Mouse (Mus musculus): ENCODE measurements around the gene Carns1. TPM values are rescaled to one million over a fixed set of nuclear protein-coding genes. Genes with fewer than 3 reads are reported as not detected.

The Carns1 gene
- 2.4 and 2.8 TPM in 2 replicates for polyA plus RNA-seq (2015; fragmentation: Nextera tagmentation; extraction: Ambion mirVana)

DNA sequence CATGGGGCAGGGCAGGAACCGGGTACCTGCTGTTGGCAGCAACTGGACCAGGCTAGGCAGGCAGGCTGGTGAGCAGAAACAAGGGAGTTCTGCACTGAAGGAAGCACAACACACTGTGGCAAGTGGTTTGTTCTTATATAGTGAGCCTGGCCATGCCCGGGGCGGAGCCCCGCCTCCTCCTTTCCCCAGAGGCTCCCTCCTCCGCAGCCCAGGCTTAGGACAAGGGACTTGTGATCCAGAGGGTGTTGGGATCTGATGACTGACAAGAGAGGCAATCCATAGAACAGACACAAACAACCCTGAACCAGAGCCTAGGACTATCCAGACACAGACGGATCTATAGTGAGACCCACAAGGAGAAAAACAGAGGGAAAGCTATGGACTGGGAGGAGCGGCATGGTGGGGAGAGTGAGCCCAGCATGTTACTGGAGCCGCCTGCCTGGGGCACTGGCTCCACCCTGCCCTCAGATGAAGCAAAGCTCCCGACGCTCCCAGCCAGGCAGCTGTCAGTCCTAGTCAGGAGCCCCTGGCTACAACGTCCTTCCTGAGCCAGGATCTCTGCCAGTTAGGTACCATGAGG lies at the start of gene Carns1:
Gene Carns1 (minus strand): TSS at position 112 of the 580 bp plus-strand sequence.
- no peak within 1 kb of the TSS for H3K27ac ChIP-seq
- peaks cover 26% of the 10 kb centered on the region for H3K4me1 ChIP-seq
- peak within 1 kb of the TSS; percentile 15; the same call in 1 of the 2 replicates for H3K4me3 ChIP-seq
- no peaks in the 10 kb centered on the region for H3K27me3 ChIP-seq
- no peak within 1 kb of the TSS for H3K9ac ChIP-seq
- peak; percentile 51; the same call in 1 of the 2 replicates for ATAC-seq (ENCODE audit: borderline replicate concordance, extremely low read depth, low FRiP score, low TSS enrichment)
- no peaks in the 10 kb centered on the region for H3K9me3 ChIP-seq
- H3K36me3 ChIP-seq, result no peaks in the 10 kb centered on the region
- 5% methylated on average over 11 of the region's 11 CpGs for WGBS
- H3K4me2 ChIP-seq, result peak within 1 kb of the TSS; percentile 43

DNA sequence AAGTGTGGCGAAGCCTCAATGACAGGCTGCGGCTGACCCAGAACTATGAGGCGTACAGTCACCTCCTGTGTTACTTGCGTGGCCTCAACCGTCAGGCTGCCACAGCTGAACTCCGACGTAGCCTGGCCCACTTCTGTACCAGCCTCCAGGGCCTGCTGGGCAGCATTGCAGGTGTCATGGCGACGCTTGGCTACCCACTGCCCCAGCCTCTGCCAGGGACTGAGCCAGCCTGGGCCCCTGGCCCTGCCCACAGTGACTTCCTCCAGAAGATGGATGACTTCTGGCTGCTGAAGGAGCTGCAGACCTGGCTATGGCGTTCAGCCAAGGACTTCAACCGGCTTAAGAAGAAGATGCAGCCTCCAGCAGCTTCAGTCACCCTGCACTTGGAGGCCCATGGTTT lies 46.9 kb upstream of the Carns1 start:
- 55% methylated on average over 11 of the region's 11 CpGs for WGBS
- peaks cover 43% of the 10 kb centered on the region for H3K4me1 ChIP-seq
- H3K27ac ChIP-seq, result 0 out of 2 replicates have a peak overlapping the region, but pooled peaks have one; percentile 58
- no peak overlapping the region for H3K9ac ChIP-seq
- H3K9me3 ChIP-seq, result no peaks in the 10 kb centered on the region
- H3K4me2 ChIP-seq, result no peak overlapping the region
- ATAC-seq (ENCODE audit: borderline replicate concordance, extremely low read depth, low FRiP score, low TSS enrichment), result no peak
- H3K27me3 ChIP-seq, result no peaks in the 10 kb centered on the region
- no peaks in the 10 kb centered on the region for H3K36me3 ChIP-seq
- no peak overlapping the region for H3K4me3 ChIP-seq

DNA sequence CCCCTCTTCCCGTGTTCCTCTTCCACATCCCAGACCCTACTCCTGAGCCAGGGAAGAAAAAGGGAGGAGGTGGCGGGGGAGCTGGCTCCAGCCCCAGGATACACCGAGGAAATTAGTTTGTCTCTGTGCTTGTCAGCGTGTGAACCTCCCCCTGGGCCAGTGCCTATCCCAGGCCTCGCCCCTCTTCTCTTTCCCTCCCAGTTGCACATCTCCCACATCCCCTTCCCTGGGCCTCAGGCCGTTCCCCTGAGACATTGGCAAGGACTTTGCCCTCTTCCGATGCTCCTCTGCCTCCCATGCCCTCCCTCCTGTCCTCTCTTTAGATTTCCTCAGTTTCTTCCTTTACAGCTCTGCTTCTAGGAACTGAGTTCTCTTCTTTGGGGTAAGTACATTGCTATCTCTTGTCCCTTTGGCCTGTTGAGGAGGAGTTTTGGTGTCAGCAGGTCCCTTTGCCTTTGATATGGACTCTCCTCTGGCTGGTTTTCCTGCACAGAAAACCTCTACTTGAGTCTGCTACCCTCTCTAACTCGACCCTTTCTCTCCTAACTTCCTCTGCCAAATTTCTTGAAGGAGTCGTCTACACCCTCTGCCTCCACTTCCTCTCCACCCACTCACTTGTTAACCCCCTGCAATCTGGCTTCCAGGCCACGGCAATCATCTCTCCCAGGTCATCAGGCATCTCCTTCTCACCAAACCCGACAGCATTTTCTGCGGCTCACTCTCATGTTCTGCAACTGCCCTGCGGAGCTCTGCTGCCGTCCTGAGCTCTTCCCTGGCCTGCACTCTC lies 45.9 kb upstream of the Carns1 start:
- ATAC-seq (ENCODE audit: borderline replicate concordance, extremely low read depth, low FRiP score, low TSS enrichment), result peak; percentile 32; the same call in 1 of the 2 replicates
- H3K9ac ChIP-seq, result no peak overlapping the region; the same call in 1 of the 2 replicates
- WGBS, result 25% methylated on average over 14 of the region's 14 CpGs

DNA sequence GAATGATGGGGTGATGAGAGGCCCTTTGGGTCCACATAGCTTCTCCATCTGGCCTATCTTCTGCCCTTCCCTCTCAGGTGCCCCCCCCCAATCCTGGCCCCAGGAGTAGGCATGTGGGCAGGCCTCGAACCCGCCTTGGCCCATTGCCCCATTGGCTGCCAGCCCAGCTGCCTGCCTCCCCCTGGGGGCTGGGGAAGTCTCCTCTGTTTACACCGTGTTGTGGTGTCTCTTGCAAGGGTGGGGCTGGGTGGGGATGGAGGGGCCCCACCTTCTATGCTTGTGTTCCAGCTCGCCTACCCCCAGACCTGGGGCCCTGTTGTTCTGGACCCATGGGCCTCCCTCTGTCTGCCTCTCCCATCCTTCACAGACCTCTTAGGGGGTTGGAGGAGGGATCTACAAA lies 45.1 kb upstream of the Carns1 start:
- Histone ChIP-seq H3K4me2 (peak overlapping the region; percentile 25), H3K4me3 (no peak overlapping the region), H3K27ac (peak overlapping the region; percentile 58), H3K4me1 (peaks cover 60% of the 10 kb centered on the region), H3K36me3 (no peaks in the 10 kb centered on the region), H3K27me3 (no peaks in the 10 kb centered on the region), H3K9ac (no peak overlapping the region), H3K9me3 (no peaks in the 10 kb centered on the region)
- ATAC-seq (ENCODE audit: borderline replicate concordance, extremely low read depth, low FRiP score, low TSS enrichment), result 0 out of 2 replicates have a peak, but pooled peaks have one; percentile 6
- 43% methylated on average over 4 of the region's 4 CpGs for WGBS

More for the DNA sequence above, 45.9 kb upstream of the Carns1 start:
- no peaks in the 10 kb centered on the region for H3K27me3 ChIP-seq
- H3K4me2 ChIP-seq, result peak overlapping the region; percentile 25
- no peaks in the 10 kb centered on the region for H3K36me3 ChIP-seq
- H3K4me3 ChIP-seq, result no peak overlapping the region
- peak overlapping the region; percentile 58 for H3K27ac ChIP-seq
- peaks cover 52% of the 10 kb centered on the region for H3K4me1 ChIP-seq
- H3K9me3 ChIP-seq, result no peaks in the 10 kb centered on the region

DNA sequence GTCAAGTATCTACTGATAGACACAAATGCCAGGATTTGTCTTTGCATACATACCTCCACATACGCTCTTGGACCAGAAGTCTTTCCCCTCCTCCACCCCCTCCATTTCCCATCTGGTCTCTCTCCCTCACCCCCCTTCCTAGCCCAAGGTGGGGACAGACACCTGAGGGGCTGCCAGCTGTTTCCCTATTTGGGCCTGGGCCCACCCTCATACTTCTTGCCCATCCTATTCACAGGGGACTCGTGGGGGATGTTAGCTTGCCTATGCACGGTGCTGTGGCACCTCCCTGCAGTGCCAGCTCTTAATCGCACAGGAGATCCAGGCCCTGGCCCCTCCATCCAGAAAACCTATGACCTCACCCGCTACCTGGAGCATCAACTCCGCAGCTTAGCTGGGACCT lies 44.7 kb upstream of the Carns1 start:
- H3K27me3 ChIP-seq, result no peaks in the 10 kb centered on the region
- no peaks in the 10 kb centered on the region for H3K9me3 ChIP-seq
- peak overlapping the region; percentile 25; the same call in 1 of the 2 replicates for H3K4me2 ChIP-seq
- H3K4me1 ChIP-seq, result peaks cover 62% of the 10 kb centered on the region
- no peak overlapping the region for H3K4me3 ChIP-seq
- H3K9ac ChIP-seq, result no peak overlapping the region
- peak overlapping the region; percentile 58; the same call in 1 of the 2 replicates for H3K27ac ChIP-seq
- ATAC-seq (ENCODE audit: borderline replicate concordance, extremely low read depth, low FRiP score, low TSS enrichment), result no peak
- WGBS, result 83% methylated on average over 6 of the region's 6 CpGs
- H3K36me3 ChIP-seq, result no peaks in the 10 kb centered on the region

DNA sequence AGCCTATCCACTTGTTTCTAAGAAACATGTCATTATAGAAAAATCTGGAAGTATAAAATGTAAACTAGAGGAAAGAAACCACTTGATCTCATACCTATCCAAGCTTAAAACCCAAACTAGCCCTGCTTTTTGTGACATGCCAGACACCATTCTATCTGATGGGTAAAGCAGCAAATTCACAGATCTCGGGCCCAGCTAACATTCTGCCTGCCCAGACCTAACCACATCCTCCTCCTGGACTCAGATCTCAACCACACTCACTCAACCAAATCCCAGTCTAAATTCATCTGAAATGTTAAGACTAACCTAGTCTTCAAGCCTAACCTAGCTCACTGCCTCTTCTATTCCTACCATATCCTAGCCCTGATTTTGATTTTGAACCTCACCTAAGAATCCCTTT lies 43.5 kb upstream of the Carns1 start:
- H3K9ac ChIP-seq, result no peak overlapping the region
- no peak overlapping the region for H3K4me2 ChIP-seq
- WGBS, result 77% methylated on average over 1 of the region's 1 CpGs
- H3K27me3 ChIP-seq, result no peaks in the 10 kb centered on the region
- no peaks in the 10 kb centered on the region for H3K36me3 ChIP-seq
- ATAC-seq (ENCODE audit: borderline replicate concordance, extremely low read depth, low FRiP score, low TSS enrichment), result no peak
- no peak overlapping the region for H3K4me3 ChIP-seq
- H3K9me3 ChIP-seq, result no peaks in the 10 kb centered on the region
- no peak overlapping the region for H3K27ac ChIP-seq
- H3K4me1 ChIP-seq, result peaks cover 65% of the 10 kb centered on the region

DNA sequence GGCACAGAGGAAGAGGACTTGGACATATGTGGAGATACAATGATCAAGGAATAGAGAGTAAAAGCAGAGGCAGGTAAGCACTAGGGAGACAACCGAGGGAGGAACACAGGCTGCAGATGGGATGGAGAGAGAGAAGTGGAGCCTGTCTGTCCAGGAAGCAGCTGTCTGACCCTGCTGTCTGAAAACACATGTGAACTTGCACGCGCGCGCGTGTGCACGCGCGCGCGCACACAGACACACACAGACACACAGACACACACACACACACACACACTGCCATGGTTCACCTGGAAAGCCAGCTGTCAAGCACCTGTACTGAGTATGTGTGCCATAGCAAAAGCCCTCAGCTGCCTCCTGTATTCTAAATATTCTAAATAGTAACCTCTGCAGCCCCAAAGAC lies 43.0 kb upstream of the Carns1 start:
- Histone ChIP-seq H3K4me3 (no peak overlapping the region), H3K27me3 (no peaks in the 10 kb centered on the region), H3K9me3 (no peaks in the 10 kb centered on the region), H3K4me1 (peaks cover 69% of the 10 kb centered on the region), H3K4me2 (no peak overlapping the region), H3K36me3 (no peaks in the 10 kb centered on the region), H3K9ac (no peak overlapping the region), H3K27ac (no peak overlapping the region)
- WGBS, result 86% methylated on average over 11 of the region's 11 CpGs
- ATAC-seq (ENCODE audit: borderline replicate concordance, extremely low read depth, low FRiP score, low TSS enrichment), result no peak

DNA sequence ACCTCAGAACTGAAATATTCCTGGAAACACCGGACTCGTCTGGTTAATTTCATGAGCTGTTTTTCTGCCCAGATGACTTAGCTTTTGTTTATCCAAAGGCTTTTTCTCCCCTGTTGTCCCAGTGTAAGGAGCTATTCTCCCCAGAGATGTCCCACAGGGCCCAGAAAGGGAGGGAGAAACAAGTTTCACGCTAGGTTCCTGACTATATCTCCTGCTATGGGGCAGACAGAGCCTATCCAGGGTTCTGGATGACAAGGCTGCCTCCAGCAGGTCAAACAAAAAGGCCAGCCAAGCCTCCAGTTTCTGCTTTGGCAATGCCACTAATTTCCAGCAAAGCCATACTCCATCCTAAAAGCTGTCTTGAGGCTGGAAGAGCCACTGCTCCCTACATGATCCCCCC lies 42.6 kb upstream of the Carns1 start:
- no peak overlapping the region for H3K9ac ChIP-seq
- ATAC-seq (ENCODE audit: borderline replicate concordance, extremely low read depth, low FRiP score, low TSS enrichment), result no peak
- H3K36me3 ChIP-seq, result no peaks in the 10 kb centered on the region
- H3K4me3 ChIP-seq, result no peak overlapping the region
- H3K4me1 ChIP-seq, result peaks cover 74% of the 10 kb centered on the region
- H3K4me2 ChIP-seq, result no peak overlapping the region
- WGBS, result 30% methylated on average over 3 of the region's 3 CpGs
- H3K27me3 ChIP-seq, result no peaks in the 10 kb centered on the region
- no peaks in the 10 kb centered on the region for H3K9me3 ChIP-seq
- no peak overlapping the region for H3K27ac ChIP-seq

DNA sequence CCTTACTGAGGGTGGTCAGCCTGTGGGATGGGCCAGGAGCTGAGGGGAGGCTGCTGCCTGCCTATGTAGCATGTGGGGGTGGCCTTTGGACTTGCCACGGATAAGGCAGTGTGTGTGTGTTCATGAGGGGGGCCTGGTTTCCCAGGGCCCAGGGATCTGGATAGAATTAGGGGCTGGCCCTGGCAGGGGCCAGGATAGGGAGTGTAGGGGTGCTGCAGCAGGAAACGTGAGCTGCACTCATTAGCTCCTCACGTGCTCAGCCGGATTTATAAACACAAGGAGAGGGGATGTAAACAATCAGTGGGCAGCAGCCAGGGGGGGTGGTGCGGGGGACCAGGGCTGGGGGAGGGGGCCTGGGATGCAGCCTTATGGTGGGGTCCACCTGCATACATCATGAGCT lies 41.9 kb upstream of the Carns1 start:
- H3K4me3 ChIP-seq, result no peak overlapping the region
- ATAC-seq (ENCODE audit: borderline replicate concordance, extremely low read depth, low FRiP score, low TSS enrichment), result peak; percentile 6; the same call in 1 of the 2 replicates
- H3K36me3 ChIP-seq, result no peaks in the 10 kb centered on the region
- 3% methylated on average over 5 of the region's 5 CpGs for WGBS
- H3K4me1 ChIP-seq, result peaks cover 76% of the 10 kb centered on the region
- H3K9me3 ChIP-seq, result no peaks in the 10 kb centered on the region
- peak overlapping the region; percentile 99 for H3K4me2 ChIP-seq
- H3K27me3 ChIP-seq, result no peaks in the 10 kb centered on the region
- 0 out of 2 replicates have a peak overlapping the region, but pooled peaks have one; percentile 5 for H3K9ac ChIP-seq
- H3K27ac ChIP-seq, result peak overlapping the region; percentile 81; the same call in 1 of the 2 replicates

DNA sequence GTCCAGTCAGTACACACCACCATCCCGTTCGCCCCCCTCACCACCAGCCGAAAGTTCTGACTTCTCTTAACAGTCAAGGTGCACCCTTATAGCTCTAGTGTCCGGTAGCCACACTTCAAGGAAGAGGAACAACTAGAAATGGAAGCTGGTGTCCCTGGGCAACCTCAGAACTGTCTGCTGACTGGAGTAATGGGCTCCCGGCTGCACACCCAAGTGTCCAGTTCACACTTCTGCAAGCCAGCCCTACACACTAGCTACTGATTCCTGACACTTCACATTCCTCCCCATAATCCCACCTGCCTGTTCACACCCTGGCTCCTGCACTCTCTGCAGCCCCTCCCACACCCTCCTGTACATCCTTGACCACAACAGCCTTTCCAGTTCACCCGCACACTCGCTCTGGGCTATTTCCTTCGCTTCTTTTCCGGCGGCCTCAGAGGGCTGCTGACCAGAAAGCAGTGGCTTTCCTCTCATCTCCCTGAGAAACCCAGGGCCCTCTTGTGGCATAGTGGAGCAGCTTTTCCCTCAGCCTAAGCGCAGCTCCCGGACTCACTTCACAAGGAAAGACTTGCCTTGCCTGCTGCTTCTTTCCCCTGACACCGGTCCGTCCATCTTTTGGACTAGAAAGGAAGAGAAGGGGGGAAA lies 40.9 kb upstream of the Carns1 start:
- H3K36me3 ChIP-seq, result no peaks in the 10 kb centered on the region
- peak overlapping the region; percentile 83; the same call in 1 of the 2 replicates for H3K4me3 ChIP-seq
- H3K9ac ChIP-seq, result 0 out of 2 replicates have a peak overlapping the region, but pooled peaks have one; percentile 5
- H3K4me2 ChIP-seq, result peak overlapping the region; percentile 99
- WGBS, result 9% methylated on average over 14 of the region's 14 CpGs
- H3K27me3 ChIP-seq, result no peaks in the 10 kb centered on the region
- peak overlapping the region; percentile 81 for H3K27ac ChIP-seq
- H3K9me3 ChIP-seq, result no peaks in the 10 kb centered on the region
- ATAC-seq (ENCODE audit: borderline replicate concordance, extremely low read depth, low FRiP score, low TSS enrichment), result no peak
- peaks cover 66% of the 10 kb centered on the region for H3K4me1 ChIP-seq

DNA sequence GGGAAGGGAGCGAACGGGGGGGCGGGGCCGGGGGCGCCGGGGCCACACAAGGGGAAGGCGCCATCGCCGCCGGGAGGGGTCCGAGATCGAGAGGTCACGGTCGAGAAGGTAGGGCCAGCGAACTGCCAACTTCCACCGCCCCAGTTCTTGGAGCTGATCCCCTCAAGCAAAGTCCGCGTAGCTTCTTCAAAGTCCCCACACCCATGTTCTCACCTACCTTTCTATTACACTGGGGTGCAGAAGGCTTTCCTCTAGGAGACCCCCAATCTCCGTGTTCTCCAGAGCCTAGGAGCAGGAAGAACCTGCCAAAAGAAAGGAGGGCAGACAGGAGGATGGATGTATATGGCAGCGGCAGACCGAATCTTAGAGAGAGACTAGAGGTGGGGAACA lies 40.2 kb upstream of the Carns1 start:
- no peaks in the 10 kb centered on the region for H3K36me3 ChIP-seq
- peaks cover 59% of the 10 kb centered on the region for H3K4me1 ChIP-seq
- H3K9me3 ChIP-seq, result no peaks in the 10 kb centered on the region
- H3K27ac ChIP-seq, result peak overlapping the region; percentile 93
- no peaks in the 10 kb centered on the region for H3K27me3 ChIP-seq
- under 1% methylated on average over 18 of the region's 21 CpGs for WGBS
- H3K4me3 ChIP-seq, result peak overlapping the region; percentile 83
- ATAC-seq (ENCODE audit: borderline replicate concordance, extremely low read depth, low FRiP score, low TSS enrichment), result no peak
- peak overlapping the region; percentile 99 for H3K4me2 ChIP-seq
- H3K9ac ChIP-seq, result peak overlapping the region; percentile 97
